Mouse (Mus musculus): ENCODE data around the gene Tex12. TPM values are rescaled to one million over a fixed set of nuclear protein-coding genes. Genes with fewer than 3 reads are reported as not detected.

Tex12 gene
- total RNA-seq, 2 experiments from 2014 or later = not detected

- peak; percentile 17 for DNase-seq
Observed at GRCm38 (mm10) chr9:50555094-50555446, 6.1 kb downstream of the Tex12 start, which contains the start of gene Bco2. Gene Bco2, minus strand, starts transcription at chr9:50555181.

- peak; percentile 48 for DNase-seq
Observed at GRCm38 (mm10) chr9:50554241-50555093, 6.7 kb downstream of the Tex12 start, which contains the start of gene Il18. Gene Il18, plus strand, starts transcription at chr9:50554827.

DNA sequence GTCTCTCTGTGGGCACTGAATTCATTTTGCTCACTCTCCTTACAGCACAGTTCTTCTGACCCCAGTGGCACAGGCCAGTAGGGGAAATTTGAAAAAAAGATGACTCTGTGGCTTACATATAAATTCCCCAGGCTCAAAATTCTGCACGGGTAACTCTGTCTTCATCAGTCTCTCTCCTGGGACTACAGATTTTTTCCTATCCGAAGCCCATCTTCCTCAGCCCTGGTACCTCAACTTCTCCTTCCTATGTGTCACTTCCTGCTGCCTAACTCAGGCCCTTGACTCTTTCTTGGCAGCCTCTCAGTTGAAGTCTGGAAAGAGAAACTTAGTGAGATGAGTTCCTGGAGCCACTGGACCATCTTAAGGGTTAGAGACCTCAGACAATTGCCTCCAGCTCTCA, 7.6 kb downstream of the Tex12 start:
- DNase-seq = no peak

DNA sequence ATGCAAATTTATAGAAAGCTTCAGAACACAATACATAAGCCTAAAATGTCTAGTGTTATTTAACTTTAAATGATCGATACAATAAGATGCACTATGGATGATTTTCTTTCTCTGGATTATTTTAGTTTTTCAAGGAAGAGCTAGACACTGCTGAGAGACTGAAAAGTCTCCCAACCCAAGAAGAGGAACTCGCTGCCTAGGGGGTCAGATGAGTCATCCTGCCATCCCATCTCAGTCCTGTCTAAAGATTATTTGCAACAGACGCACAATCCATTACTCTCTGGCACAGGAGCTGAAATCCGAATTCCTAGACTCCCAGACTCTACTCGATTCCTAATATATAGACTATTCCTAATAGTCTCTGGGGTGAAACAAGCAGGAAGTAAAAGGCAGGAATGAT, 8.9 kb downstream of the Tex12 start:
- no peak for DNase-seq

DNA sequence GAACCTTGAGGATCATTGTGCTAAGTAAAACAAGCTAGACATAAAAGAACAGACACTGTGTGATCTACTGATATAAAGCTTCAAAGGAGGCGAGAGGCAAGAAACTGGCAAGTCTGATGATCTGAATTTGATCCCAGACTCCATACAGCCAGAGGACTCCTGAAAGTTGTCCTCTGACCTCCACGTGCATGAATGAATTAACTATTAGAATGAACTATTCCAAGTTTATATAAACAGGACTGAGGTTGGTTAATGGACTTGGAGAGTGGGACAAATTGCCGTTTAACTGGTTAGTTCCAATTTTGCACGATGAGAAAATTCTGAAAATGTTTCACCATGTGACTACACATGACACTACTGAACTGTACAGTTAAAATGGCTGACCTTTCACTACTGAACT, 12.2 kb downstream of the Tex12 start:
- DNase-seq = no peak

DNA sequence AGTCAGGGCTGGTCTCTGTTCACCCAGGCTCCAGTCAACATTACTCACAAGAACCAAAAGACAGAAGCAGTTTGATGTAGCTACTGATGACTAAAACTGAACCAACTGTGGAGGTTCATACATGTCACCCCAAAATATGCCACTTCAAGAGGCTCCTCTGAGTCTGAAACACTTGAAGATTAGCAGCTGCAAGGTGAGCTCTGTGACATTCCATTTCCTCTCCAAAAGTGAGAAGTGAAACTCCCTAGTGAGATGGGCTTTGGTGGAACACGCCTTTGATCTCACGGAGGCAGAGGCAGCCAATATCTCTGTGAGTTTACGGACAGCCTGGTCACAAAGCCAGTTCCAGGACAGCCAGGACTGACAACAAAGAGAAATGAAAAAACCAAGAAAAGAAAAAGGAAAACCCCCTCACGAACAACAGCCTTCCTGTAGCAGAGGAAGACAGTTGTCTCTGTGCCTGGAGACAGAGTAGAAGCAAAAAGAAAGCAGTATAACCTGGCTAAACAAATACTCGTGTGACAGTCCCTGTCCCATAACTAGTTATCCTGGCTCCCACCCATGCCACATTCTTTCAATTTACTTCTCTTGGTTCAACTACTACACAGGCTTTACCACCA, 13.2 kb downstream of the Tex12 start:
- no peak for DNase-seq

GRCm38 (mm10) chr9:50542401-50542800, 18.7 kb downstream of the Tex12 start:
- DNase-seq = no peak

- no peak for DNase-seq
Observed at GRCm38 (mm10) chr9:50540170-50540569, 21.0 kb downstream of the Tex12 start.

- no peak for DNase-seq
Observed at GRCm38 (mm10) chr9:50537295-50537694, 23.8 kb downstream of the Tex12 start.

GRCm38 (mm10) chr9:50536603-50537135, 24.5 kb downstream of the Tex12 start:
- no peak for DNase-seq

DNA sequence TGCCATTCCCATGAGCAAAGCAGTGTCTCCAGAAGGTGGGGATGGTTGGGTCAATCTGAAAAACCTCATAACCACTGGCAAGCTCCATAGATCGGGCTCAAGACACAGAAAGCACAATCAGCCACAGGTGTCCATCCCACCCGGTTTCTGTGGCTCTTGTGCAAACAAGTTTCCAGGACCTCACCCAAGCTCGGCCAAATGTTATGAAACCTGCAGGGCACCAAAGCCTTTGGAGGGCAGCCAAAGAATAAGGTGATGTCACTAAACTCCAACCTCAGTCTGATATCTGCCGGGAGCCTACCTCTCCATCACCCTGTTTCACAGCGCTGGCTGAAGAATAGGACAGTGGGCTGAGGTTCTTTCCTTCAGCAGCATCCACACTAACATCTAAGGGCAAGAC, 25.2 kb downstream of the Tex12 start:
- DNase-seq = peak; percentile 42

DNA sequence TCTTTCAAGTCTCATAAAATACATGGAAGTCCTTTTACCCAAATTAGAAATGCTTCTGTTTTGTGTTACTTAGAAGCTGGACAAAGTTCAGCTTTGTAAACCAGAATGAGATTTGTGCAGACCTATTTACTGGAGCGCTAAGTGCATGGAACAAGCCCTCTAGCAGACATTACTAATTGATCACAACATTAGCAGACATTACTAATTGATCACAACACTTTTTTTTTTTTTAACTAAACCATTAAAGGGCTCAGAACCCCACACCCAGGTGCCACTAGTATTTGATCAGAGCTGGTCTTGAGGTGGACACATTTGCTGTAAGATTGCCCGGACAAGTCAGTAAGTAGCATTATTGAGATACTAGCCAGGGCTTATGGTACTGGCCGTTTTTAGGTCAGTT, 27.3 kb downstream of the Tex12 start:
- no peak for DNase-seq

GRCm38 (mm10) chr9:50533328-50533727, 27.8 kb downstream of the Tex12 start:
- no peak for DNase-seq

GRCm38 (mm10) chr9:50530890-50531289, 30.2 kb downstream of the Tex12 start:
- DNase-seq = peak; percentile 24

DNA sequence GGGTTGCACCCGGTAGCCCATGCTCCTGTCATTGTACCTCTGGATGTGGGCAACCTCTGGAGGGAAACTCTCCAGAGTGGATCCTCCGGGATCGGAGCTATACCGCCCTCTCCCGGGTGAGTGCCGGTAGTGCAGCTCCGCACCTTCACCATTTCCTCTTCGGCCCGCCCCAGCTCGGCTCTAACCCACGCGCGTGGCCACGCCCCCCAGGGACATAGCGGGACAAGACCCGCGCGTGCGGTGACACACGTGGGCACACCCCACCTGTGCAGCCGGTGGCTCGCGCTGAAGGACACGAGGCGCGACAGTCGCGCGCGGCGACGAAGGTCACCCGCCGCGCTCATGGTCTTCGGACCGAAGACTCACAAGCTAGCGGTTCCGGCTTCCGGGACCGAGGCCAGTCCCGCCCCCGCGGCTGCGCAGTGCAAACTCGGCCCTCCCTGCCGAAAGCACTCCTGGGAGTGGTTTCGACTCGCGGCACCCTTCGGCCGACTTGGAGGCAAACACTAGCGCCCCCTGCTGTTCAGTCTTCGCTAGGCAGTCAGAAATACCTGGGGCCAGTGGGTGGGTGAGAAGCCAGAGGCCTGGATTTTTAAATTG, 32.7 kb downstream of the Tex12 start, which contains the start of gene Pts:
Gene Pts (minus strand): TSS at position 432 of the 600 bp plus-strand sequence.
- DNase-seq = peak; percentile 98

DNA sequence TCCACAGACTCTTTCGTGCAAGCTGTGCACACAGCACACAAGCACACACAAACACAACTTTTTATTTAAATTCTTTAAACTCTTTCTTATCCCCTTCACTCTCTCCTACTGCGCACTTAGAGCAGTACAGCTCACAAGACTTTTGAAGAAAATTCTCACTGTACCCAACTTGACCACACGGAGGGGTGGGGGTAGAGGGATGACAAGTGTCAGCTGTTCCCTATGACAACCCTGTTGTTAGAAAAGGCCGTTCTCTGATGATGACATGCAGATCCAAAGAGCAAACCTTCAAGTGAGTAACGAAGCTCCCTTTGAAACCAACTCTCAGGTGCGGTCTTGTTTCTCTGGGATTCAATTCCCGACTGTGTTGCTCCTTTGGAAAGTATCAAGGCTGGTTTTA, 33.3 kb downstream of the Tex12 start:
- no peak for DNase-seq

DNA sequence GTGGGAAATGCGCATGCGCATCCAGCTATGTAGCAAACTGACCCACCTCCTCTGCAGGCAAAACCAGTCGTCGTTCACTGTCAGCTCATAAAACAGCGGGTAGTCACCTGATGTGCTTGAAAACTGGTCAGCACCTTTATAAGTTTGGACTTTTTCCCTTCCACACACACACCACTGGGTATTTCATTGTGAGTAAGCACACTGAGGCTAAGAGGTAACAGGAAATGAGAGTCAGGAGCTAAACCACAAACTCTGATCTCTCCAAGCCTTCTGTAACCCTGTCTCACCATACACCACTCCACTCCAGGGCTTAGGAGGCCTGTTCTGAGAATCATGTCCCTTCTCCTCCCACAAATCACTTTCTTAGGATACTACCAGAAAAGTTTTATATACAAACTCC, 35.5 kb downstream of the Tex12 start:
- no peak for DNase-seq

- peak; percentile 55 for DNase-seq
Observed at GRCm38 (mm10) chr9:50524936-50525335, 36.2 kb downstream of the Tex12 start.

GRCm38 (mm10) chr9:50522574-50522973, 38.6 kb downstream of the Tex12 start:
- DNase-seq = no peak

DNA sequence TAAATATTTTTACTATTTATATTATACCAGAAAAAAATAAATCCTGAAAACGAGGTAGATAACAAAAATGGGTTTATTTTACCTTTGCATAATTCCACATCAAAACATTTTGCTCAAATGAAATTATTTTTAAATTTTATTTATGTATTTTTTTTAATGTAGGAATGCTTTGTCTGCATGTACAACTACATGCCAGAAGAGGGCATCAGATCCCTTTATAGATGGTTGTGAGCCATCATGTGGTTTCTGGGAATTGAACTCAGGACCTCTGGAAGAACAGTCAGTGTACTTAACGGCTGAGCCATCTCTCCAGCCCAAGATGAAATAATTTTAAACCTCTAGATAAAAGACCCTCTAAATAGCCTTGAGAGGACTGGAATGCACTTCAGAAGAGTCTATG, 39.6 kb downstream of the Tex12 start:
- DNase-seq = no peak

DNA sequence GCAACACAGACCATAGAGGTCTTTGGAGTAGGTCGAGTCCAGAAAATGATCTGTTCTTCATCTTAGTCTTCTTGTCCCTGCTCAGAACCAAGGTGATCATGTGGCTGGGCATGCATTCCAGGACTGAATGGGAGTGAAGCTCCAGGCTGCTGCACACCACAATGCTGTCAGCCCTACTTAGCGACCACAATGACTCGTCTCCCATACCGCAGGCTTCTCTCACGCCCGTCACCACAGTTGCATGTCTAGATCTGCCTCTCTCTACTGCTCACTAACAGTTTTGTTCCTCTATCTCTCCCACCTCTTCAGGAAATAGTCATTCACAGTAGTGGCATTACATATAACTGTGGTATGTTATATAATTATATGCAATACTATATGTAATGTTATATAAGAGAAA, 40.4 kb downstream of the Tex12 start:
- no peak for DNase-seq

DNA sequence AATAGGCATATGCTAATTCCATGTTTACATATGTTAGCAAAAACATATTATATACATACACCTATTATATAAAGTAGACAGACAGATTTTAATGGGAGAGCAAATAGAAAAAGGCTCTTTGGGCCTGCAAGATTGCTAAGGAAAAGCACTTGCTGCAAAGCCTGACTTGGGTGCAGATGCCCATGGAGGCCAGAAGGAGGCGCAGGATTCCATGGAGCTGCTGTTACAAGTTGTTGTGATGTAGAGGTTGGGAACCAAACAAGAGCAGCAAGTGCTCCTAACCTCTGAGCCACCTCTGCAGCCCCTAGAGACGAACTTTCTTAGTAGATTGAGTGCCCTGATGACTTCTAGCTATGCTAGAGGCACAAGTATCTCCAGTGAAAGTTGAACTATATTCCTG, 42.3 kb downstream of the Tex12 start:
- peak; percentile 32 for DNase-seq

GRCm38 (mm10) chr9:50515462-50515861, 45.7 kb downstream of the Tex12 start:
- DNase-seq = no peak
